Mouse (Mus musculus) small intestine, adult 2 months (tissue): ENCODE measurements around the gene Hltf. TPM values are rescaled to one million over a fixed set of nuclear protein-coding genes. Genes with fewer than 3 reads are reported as not detected.

ENCODE experiments used
- H3K27ac ChIP-seq: fragments of 200-500 bp; 2 replicates; pipeline ENCODE4 v1.5.1; 2012; ENCODE audit warnings: low read depth, low read length, control low read depth, inconsistent platforms; ENCODE audit not compliant: insufficient read depth
- H3K27me3 ChIP-seq: fragments of 200-500 bp; 2 replicates; pipeline ENCODE4 v1.6.1; 2012; ENCODE audit warnings: mild to moderate bottlenecking, moderate library complexity, low read length, inconsistent platforms; ENCODE audit not compliant: control insufficient read depth, insufficient read depth
- H3K36me3 ChIP-seq: fragments of 200-500 bp; 2 replicates; pipeline ENCODE4 v1.6.1; 2012; ENCODE audit warnings: mild to moderate bottlenecking, low read length, control low read depth, inconsistent platforms; ENCODE audit not compliant: control insufficient read depth, insufficient read depth
- H3K4me1 ChIP-seq: fragments of 200-500 bp; 2 replicates; pipeline ENCODE4 v1.6.1; 2012; ENCODE audit warnings: low read length, inconsistent platforms, mixed read lengths; ENCODE audit not compliant: control insufficient read depth, insufficient read depth, insufficient read length
- H3K4me3 ChIP-seq: fragments of 200-500 bp; 2 replicates; pipeline ENCODE4 v1.5.1; 2012; ENCODE audit warnings: low read depth, mild to moderate bottlenecking, control low read depth, inconsistent platforms, low read length, moderate library complexity
- CTCF ChIP-seq: fragments of 200-500 bp; IDR thresholded peaks from 2 replicates; pipeline ENCODE4 v1.5.1; 2012; ENCODE audit warnings: low read depth, mild to moderate bottlenecking, control low read depth, inconsistent platforms, low read length, moderate library complexity, mixed read lengths; ENCODE audit not compliant: insufficient replicate concordance, insufficient read length; ENCODE audit errors: extremely low read depth
- POLR2A ChIP-seq: fragments of 200-500 bp; IDR thresholded peaks from 2 replicates; pipeline ENCODE4 v1.6.1; 2012; ENCODE audit warnings: low read depth, mild to moderate bottlenecking, control low read depth, inconsistent platforms, low read length, moderate library complexity
- WGBS: fragments of 180-500 bp; shearing (Covaris S2); methylation state at CpG from one replicate; pipeline ENCODE4 v1.1.7; 2018; 5-methylcytosine and 5-hydroxymethylcytosine counted together
- polyA plus RNA-seq: library from polyadenylated mRNA; depleted of rRNA; stranded (reverse); fragments of >200 nt; gene quantifications from 2 replicates; pipeline ENCODE4 v1.2.3, GENCODE M21; 2012; rRNA removed

The Hltf gene
- polyA plus RNA-seq, 1 experiment, result 1.4 TPM

DNA sequence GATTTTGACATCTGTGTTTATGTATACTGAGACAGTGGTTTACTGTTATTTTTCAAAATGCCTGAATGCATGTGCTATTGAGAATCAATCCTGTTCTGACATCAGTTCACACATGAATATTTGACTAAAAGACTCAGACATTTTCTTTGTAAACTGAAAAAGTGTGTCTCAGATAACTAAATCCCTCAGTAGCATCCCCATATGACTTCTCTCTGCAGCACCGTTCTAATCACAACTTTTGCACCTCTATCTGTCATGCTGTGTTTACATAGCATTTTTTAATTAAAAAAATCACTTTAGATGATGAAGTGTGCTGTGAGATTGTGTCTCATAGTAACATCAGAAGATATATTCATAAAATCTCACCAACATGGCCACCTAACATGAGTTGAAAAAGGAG, 109.9 kb downstream of the Hltf start:
- H3K27ac ChIP-seq, result no peak overlapping the region
- 56% methylated on average over 1 of the region's 1 CpGs for WGBS

More for the DNA sequence above, 109.9 kb downstream of the Hltf start:
- Histone ChIP-seq H3K27me3 (no peaks in the 10 kb centered on the region), H3K36me3 (no peaks in the 10 kb centered on the region), H3K4me3 (no peak overlapping the region), H3K4me1 (no peaks in the 10 kb centered on the region)
- TF ChIP-seq CTCF, result no peak
- TF ChIP-seq POLR2A, result no peak

Other genes with a start within 250 kb of the Hltf start
- gene Cp, start 100.8 kb upstream of the Hltf start, polyA plus RNA-seq, result 0.71 and 1.0 TPM in 2 replicates
- gene Hps3, start 22.5 kb upstream of the Hltf start, polyA plus RNA-seq, result 19.6 and 25.3 TPM in 2 replicates
- gene Gyg, start 97.5 kb downstream of the Hltf start, polyA plus RNA-seq, result 3.3 and 4.3 TPM in 2 replicates
- gene Cpa3, start 184.4 kb downstream of the Hltf start, polyA plus RNA-seq, result 0.18 TPM in 1 of 2 replicates, not detected in the other
- 1.4 and 762 TPM in 2 replicates for gene Cpb1, start 217.9 kb downstream of the Hltf start, polyA plus RNA-seq